Mouse (Mus musculus) cortical plate, adult 2 months (tissue): Measurements from ENCODE around the gene Gabrb1.

Experiments
- CTCF ChIP-seq: fragments of 200-500 bp; IDR thresholded peaks from 2 replicates; pipeline ENCODE4 v1.5.1; 2011; ENCODE audit warnings: mild to moderate bottlenecking, control low read depth, low read length; ENCODE audit not compliant: insufficient read depth; ENCODE audit errors: extremely low read depth
- POLR2A ChIP-seq: fragments of 200-500 bp; IDR thresholded peaks from 2 replicates; pipeline ENCODE4 v1.6.1; 2011; ENCODE audit warnings: mild to moderate bottlenecking, low read length, control low read depth; ENCODE audit not compliant: insufficient read depth; ENCODE audit errors: extremely low read depth

DNA sequence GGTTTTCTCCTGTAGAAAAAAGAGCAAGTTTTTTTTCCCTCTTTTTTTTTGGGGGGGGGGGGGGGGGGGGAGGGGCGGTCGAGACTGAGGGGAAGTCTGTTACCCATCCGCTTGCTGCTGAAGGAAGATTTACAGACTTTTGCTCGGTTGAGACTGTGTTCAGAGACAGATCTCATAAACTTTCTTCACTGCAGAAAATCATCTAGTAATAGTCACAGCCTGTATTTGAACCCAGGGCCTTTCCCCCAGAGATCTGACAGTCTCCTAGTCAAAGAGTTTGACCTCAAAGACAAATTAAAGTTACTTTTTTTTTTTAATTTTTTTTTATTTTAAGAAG is 510.3 kb downstream of the Gabrb1 start:
- TF ChIP-seq POLR2A, result no peak
- no peak for TF ChIP-seq CTCF
